Comparison of ENCODE assay signal across 9 mouse cellular contexts in the genomic region with DNA sequence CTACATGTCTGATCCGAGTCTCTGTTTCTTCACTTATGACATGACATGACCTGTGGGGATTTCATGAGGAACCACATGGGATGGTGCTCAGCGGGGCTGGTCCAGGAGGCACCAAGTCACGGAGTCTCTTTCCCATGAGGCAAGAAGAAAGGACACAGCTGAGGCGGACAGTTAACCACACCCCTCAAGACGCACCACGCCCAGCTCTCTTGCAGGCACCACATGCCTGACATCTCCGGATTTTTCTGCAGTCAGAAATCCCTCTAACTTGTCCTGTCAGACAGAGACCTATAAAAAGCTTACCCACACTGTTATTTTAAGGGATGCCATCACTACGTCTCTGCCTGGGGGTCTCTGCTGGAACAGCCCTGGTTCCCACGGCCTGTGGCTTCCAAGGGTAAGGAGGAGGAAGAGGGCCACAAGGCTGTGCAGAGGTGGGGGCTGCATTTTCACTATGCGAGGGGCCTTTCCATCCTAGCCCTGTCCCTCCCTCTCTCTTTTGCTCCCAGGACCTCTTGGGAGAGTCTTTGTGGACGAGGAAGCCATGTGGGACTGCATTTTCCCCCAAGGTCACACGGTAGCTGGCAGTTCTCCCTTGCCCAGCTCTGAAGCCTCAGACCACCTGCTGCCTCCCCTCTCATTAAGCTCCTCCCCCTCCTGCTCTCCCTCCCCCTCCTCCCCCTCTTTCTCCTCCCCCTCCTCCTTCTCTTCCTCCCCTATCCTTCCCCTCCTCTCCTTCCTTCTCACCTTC.
DNase-seq lines count a peak whose midpoint lies in the region; ATAC-seq lines count a peak whose summit lies in the region.
"Had no signal": no experiment of that assay in that cellular context is flagged by ENCODE, and none has a peak within 500 bp of the region (broad histone marks: within the 10 kb centered on the region; RNA-seq: fewer than 3 reads in every experiment).

No protein-coding gene starts in this region.

- no peak overlapping the region for H3K4me3 ChIP-seq in forebrain, embryonic 16.5 days (replicated peaks; ENCODE audit: low read length)
- no peak overlapping the region for H3K4me3 ChIP-seq in lung, embryonic 15.5 days

- H3K9ac ChIP-seq in forebrain, embryonic 16.5 days (replicated peaks; ENCODE audit: low read depth, low read length): peak overlapping the region; percentile 1; the same call in 1 of the 2 replicates
- H3K9ac ChIP-seq in lung, embryonic 15.5 days: no peak overlapping the region

- no peak overlapping the region for H3K4me2 ChIP-seq in forebrain, embryonic 16.5 days (ENCODE audit: low read length)
- no peak overlapping the region for H3K4me2 ChIP-seq in lung, embryonic 15.5 days

- H3K27ac ChIP-seq in forebrain, embryonic 16.5 days (ENCODE audit: low read length): no peak overlapping the region
- H3K27ac ChIP-seq in lung, embryonic 15.5 days: peak overlapping the region; percentile 71; the same call in 1 of the 2 replicates

- H3K4me1 ChIP-seq in forebrain, embryonic 16.5 days (replicated peaks; ENCODE audit: control insufficient read depth, insufficient read depth, low read length): peaks cover 58% of the 10 kb centered on the region
- H3K4me1 ChIP-seq in lung, embryonic 15.5 days: peaks cover 56% of the 10 kb centered on the region

- H3K27me3 ChIP-seq in forebrain, embryonic 16.5 days (replicated peaks; ENCODE audit: control insufficient read depth, insufficient read depth, low read length): no peaks in the 10 kb centered on the region
- peaks cover 22% of the 10 kb centered on the region; the same call in 1 of the 2 replicates for H3K27me3 ChIP-seq in lung, embryonic 15.5 days

- no peaks in the 10 kb centered on the region for H3K9me3 ChIP-seq in forebrain, embryonic 16.5 days (ENCODE audit: control insufficient read depth, low read length)
- H3K9me3 ChIP-seq in lung, embryonic 15.5 days: no peaks in the 10 kb centered on the region

- 24% methylated on average over 12 of the region's 12 CpGs for WGBS in forebrain, embryonic 16.5 days
- 19% methylated on average over 11 of the region's 12 CpGs for WGBS in lung, embryonic 15.5 days

- ATAC-seq in frontal cortex, adult (ENCODE audit: low TSS enrichment): 0 out of 2 replicates have a peak, but pooled peaks have one; percentile 27
- no peak for ATAC-seq in forebrain, embryonic 16.5 days
- peak; percentile 48; the same call in 1 of the 2 replicates for ATAC-seq in lung, embryonic 15.5 days (ENCODE audit: borderline replicate concordance, extremely low read depth, low FRiP score, low TSS enrichment)

- no peaks in the 10 kb centered on the region for H3K36me3 ChIP-seq in forebrain, embryonic 16.5 days (ENCODE audit: control insufficient read depth, insufficient read depth)
- no peaks in the 10 kb centered on the region for H3K36me3 ChIP-seq in lung, embryonic 15.5 days

- DNase-seq in frontal cortex, postnatal 10 days (ENCODE audit: low spot score in 2 of 2): no peak
- peak; percentile 36 for DNase-seq in 416B (ENCODE audit: low read depth)
- no peak for DNase-seq in adrenal gland, postnatal 14 days
- no peak for DNase-seq in layer of hippocampus, postnatal 36 days
- DNase-seq in adipocyte (ENCODE audit: low spot score): no peak
- DNase-seq: adrenal gland, postnatal 25 days had no signal
